Mouse (Mus musculus) MEL (cell line): ENCODE measurements around the gene Ddx42. TPM values are rescaled to one million over a fixed set of nuclear protein-coding genes. Genes with fewer than 3 reads are reported as not detected.

Experiments used
- DNase-seq: peaks from one replicate; pipeline ENCODE4 v3.0.0; 2011; ENCODE audit warnings: low read depth, low spot score
- H3K27ac ChIP-seq: 2 replicates; pipeline ENCODE4 v1.5.1; 2012; ENCODE audit warnings: low read depth, mild to moderate bottlenecking, control low read depth, low read length, moderate library complexity; ENCODE audit not compliant: control insufficient read depth
- H3K27me3 ChIP-seq, 2 experiments: fragments of 150-350 bp in 1 of 2; sonication (generic) in 1 of 2; 2 replicates each; pipeline ENCODE4 v1.6.1; 2012; ENCODE audit warnings: low read length in 2 of 2, mild to moderate bottlenecking in 2 of 2, improper control_type of control experiment in 1 of 2, moderate library complexity in 1 of 2; ENCODE audit not compliant: insufficient read depth in 2 of 2, control insufficient read depth in 1 of 2
- H3K36me3 ChIP-seq, 2 experiments: 2 replicates each; pipeline ENCODE4 v1.6.1; 2012 to 2014; ENCODE audit warnings: low read length in 2 of 2, improper control_type of control experiment in 1 of 2, inconsistent platforms in 1 of 2, mild to moderate bottlenecking in 1 of 2; ENCODE audit not compliant: insufficient read depth in 2 of 2, control insufficient read depth in 1 of 2
- H3K4me1 ChIP-seq, 2 experiments: fragments of 150-350 bp in 1 of 2; sonication (generic) in 1 of 2; 2 replicates each; pipeline ENCODE4 v1.6.1; 2012; ENCODE audit warnings: low read length in 2 of 2, improper control_type of control experiment in 1 of 2, mild to moderate bottlenecking in 1 of 2; ENCODE audit not compliant: insufficient read depth in 2 of 2, control insufficient read depth in 1 of 2
- H3K4me3 ChIP-seq, 2 experiments: fragments of 150-350 bp in 1 of 2; sonication (generic) in 1 of 2; 2 replicates each; pipeline ENCODE4 v1.5.1; 2012; ENCODE audit warnings: low read depth in 2 of 2, low read length in 2 of 2, mild to moderate bottlenecking in 2 of 2, moderate library complexity in 2 of 2, control low read depth in 1 of 2, improper control_type of control experiment in 1 of 2; ENCODE audit not compliant: control insufficient read depth in 1 of 2, insufficient read depth in 1 of 2
- H3K79me2 ChIP-seq: 2 replicates; pipeline ENCODE4 v1.6.1; 2012; ENCODE audit warnings: mild to moderate bottlenecking, low read length, moderate library complexity; ENCODE audit not compliant: control insufficient read depth, poor library complexity, insufficient read depth
- H3K9ac ChIP-seq: 2 replicates; pipeline ENCODE4 v1.6.1; 2012; ENCODE audit warnings: low read depth, mild to moderate bottlenecking, control low read depth, low read length, moderate library complexity; ENCODE audit not compliant: control insufficient read depth, poor library complexity, severe bottlenecking
- H3K9me3 ChIP-seq: fragments of 150-350 bp; sonication (generic); replicated peaks from 2 replicates; pipeline ENCODE4 v1.6.1; 2012; ENCODE audit warnings: mild to moderate bottlenecking, low read length, improper control_type of control experiment, moderate library complexity; ENCODE audit not compliant: insufficient read depth
- BHLHE40 ChIP-seq: IDR thresholded peaks from 2 replicates; pipeline ENCODE4 v1.6.1; 2012; ENCODE audit warnings: low read depth, mild to moderate bottlenecking, inconsistent platforms, low read length, improper control_type of control experiment, borderline replicate concordance
- E2F4 ChIP-seq: IDR thresholded peaks from 2 replicates; pipeline ENCODE4 v1.6.1; 2011; ENCODE audit warnings: low read depth, low read length, improper control_type of control experiment, borderline replicate concordance
- ELF1 ChIP-seq: IDR thresholded peaks from 2 replicates; pipeline ENCODE4 v1.6.1; 2014; ENCODE audit warnings: low read depth, mild to moderate bottlenecking, inconsistent platforms, low read length, improper control_type of control experiment, moderate library complexity
- ETS1 ChIP-seq: IDR thresholded peaks from 2 replicates; pipeline ENCODE4 v1.6.1; 2012; ENCODE audit warnings: low read depth, mild to moderate bottlenecking, inconsistent platforms, low read length, improper control_type of control experiment, moderate library complexity
- GABPA ChIP-seq: IDR thresholded peaks from 2 replicates; pipeline ENCODE4 v1.6.1; 2012; ENCODE audit warnings: low read depth, mild to moderate bottlenecking, inconsistent platforms, low read length, improper control_type of control experiment, moderate library complexity
- GATA1 ChIP-seq: IDR thresholded peaks from 2 replicates; pipeline ENCODE4 v1.6.1; 2011; ENCODE audit warnings: low read depth, low read length, improper control_type of control experiment
- HCFC1 ChIP-seq: IDR thresholded peaks from 2 replicates; pipeline ENCODE4 v1.6.1; 2012; ENCODE audit warnings: low read depth, mild to moderate bottlenecking, inconsistent platforms, low read length, improper control_type of control experiment, moderate library complexity
- JUND ChIP-seq: IDR thresholded peaks from 2 replicates; pipeline ENCODE4 v1.6.1; 2011; ENCODE audit warnings: low read depth, mild to moderate bottlenecking, improper control_type of control experiment, low read length
- KAT2A ChIP-seq: conservative IDR thresholded peaks from 2 replicates; pipeline ENCODE4 v1.6.1; 2012; ENCODE audit warnings: low read depth, low read length, improper control_type of control experiment, inconsistent platforms
- MAX ChIP-seq: IDR thresholded peaks from 2 replicates; pipeline ENCODE4 v1.6.1; 2011; ENCODE audit warnings: low read length, improper control_type of control experiment
- MEF2A ChIP-seq: IDR thresholded peaks from 2 replicates; pipeline ENCODE4 v1.6.1; 2014; ENCODE audit warnings: low read depth, mild to moderate bottlenecking, inconsistent platforms, low read length, improper control_type of control experiment; ENCODE audit not compliant: poor library complexity, insufficient replicate concordance, severe bottlenecking; ENCODE audit errors: extremely low read depth
- MXI1 ChIP-seq: IDR thresholded peaks from 2 replicates; pipeline ENCODE4 v1.6.1; 2011; ENCODE audit warnings: mild to moderate bottlenecking, low read depth, low read length, improper control_type of control experiment
- MYC ChIP-seq: IDR thresholded peaks from 2 replicates; pipeline ENCODE4 v1.6.1; 2011; ENCODE audit warnings: low read depth, mild to moderate bottlenecking, low read length, improper control_type of control experiment, moderate library complexity
- NELFE ChIP-seq: IDR thresholded peaks from 2 replicates; pipeline ENCODE4 v1.6.1; 2011; ENCODE audit warnings: low read depth, low read length, improper control_type of control experiment
- POLR2A ChIP-seq, 2 experiments: IDR thresholded peaks; 2 replicates each; pipeline ENCODE4 v1.6.1; 2011 to 2012; ENCODE audit warnings: low read length in 2 of 2, mild to moderate bottlenecking in 2 of 2, control low read depth in 1 of 2, improper control_type of control experiment in 1 of 2, low read depth in 1 of 2, moderate library complexity in 1 of 2; ENCODE audit not compliant: control insufficient read depth in 1 of 2, insufficient read depth in 1 of 2, poor library complexity in 1 of 2
- POLR2AphosphoS2 ChIP-seq: IDR thresholded peaks from 2 replicates; pipeline ENCODE4 v1.6.1; 2011; ENCODE audit warnings: low read length, improper control_type of control experiment
- RCOR1 ChIP-seq: IDR thresholded peaks from 2 replicates; pipeline ENCODE4 v1.6.1; 2012; ENCODE audit warnings: low read depth, mild to moderate bottlenecking, inconsistent platforms, low read length, improper control_type of control experiment
- SIN3A ChIP-seq: IDR thresholded peaks from 2 replicates; pipeline ENCODE4 v1.6.1; 2012; ENCODE audit warnings: low read length, improper control_type of control experiment, inconsistent platforms
- SMC3 ChIP-seq: IDR thresholded peaks from 2 replicates; pipeline ENCODE4 v1.6.1; 2011; ENCODE audit warnings: low read depth, low read length, improper control_type of control experiment
- TAL1 ChIP-seq: IDR thresholded peaks from 2 replicates; pipeline ENCODE4 v1.6.1; 2012; ENCODE audit warnings: mild to moderate bottlenecking, inconsistent platforms, low read length, moderate library complexity, mixed read lengths
- TBP ChIP-seq: IDR thresholded peaks from 2 replicates; pipeline ENCODE4 v1.8.0; 2011; ENCODE audit warnings: low read depth, low read length, improper control_type of control experiment
- TCF12 ChIP-seq: IDR thresholded peaks from 2 replicates; pipeline ENCODE4 v1.6.1; 2014; ENCODE audit warnings: low read depth, mild to moderate bottlenecking, inconsistent platforms, low read length, improper control_type of control experiment, moderate library complexity
- UBTF ChIP-seq: IDR thresholded peaks from 2 replicates; pipeline ENCODE4 v1.6.1; 2012; ENCODE audit warnings: low read depth, mild to moderate bottlenecking, inconsistent platforms, low read length, improper control_type of control experiment, moderate library complexity, borderline replicate concordance; ENCODE audit not compliant: insufficient read depth
- USF1 ChIP-seq: IDR thresholded peaks from 2 replicates; pipeline ENCODE4 v1.6.1; 2014; ENCODE audit warnings: low read depth, mild to moderate bottlenecking, inconsistent platforms, low read length, improper control_type of control experiment, moderate library complexity
- USF2 ChIP-seq, 2 experiments: IDR thresholded peaks; 2 replicates each; pipeline ENCODE4 v1.6.1; 2011 to 2012; ENCODE audit warnings: improper control_type of control experiment in 2 of 2, low read length in 2 of 2, borderline replicate concordance in 1 of 2, inconsistent platforms in 1 of 2, low read depth in 1 of 2, mild to moderate bottlenecking in 1 of 2; ENCODE audit not compliant: insufficient read depth in 1 of 2
- ZNF384 ChIP-seq: IDR thresholded peaks from 2 replicates; pipeline ENCODE4 v1.6.1; 2012; ENCODE audit warnings: low read depth, mild to moderate bottlenecking, inconsistent platforms, low read length, improper control_type of control experiment
- polyA plus RNA-seq, 2 experiments: library from polyadenylated mRNA; stranded (reverse) in 1 of 2; unstranded in 1 of 2; fragments of >175 nt in 1 of 2; fragments of >200 nt in 1 of 2; gene quantifications; 2 replicates each; pipeline versions ENCODE4 v1.2.1 to v1.2.4; 2012; ENCODE audit warnings: low replicate concordance in 2 of 2, low read depth in 1 of 2; ENCODE audit not compliant: insufficient read length in 2 of 2, insufficient read depth in 1 of 2, missing spikeins in 1 of 2
- total RNA-seq: library from RNA; depleted of rRNA; stranded (reverse); fragments of 300-350 nt; gene quantifications from 2 replicates; pipeline ENCODE4 v1.2.3, GENCODE M21; 2012

Ddx42 gene
- total and polyA plus RNA-seq, 3 experiments: 56.1 to 57.7 TPM; not detected in 1

DNA sequence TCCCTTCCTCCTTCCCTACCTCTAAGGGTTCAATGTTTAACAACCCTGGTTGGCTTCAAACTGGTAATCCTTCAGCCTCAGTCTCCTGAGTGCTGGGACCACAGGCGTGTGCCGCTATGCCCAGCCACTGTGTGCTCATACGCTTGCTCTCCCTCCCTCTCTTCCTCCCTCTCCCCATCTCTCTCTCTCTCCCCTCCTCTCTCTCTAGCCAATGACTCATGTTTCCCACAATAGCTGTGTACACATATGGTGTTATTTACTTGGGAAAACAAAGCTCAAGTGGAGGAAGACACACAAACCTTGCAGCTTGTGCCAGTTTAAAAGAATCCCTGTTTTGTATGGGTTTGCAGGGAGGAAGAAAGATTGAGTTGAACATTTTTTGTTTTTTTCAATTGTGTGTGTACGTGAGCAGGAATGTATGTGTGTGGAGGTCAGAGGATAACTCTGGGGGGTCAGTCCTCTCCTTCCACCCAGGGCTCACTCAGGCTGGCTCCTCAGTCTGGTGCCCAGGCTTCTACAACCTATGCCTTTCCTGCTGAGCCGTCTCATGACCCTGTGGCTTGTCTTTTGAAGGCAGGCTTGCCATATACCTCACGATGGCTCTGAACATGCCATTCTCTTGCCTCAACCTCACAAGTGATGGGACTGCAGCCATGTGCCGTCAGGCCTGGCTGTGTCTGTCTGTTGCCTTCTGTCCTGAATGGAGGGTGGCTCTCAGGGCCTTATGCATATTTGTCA lies 36.8 kb upstream of the Ddx42 start:
- DNase-seq: no peak
- H3K9ac ChIP-seq: no peak overlapping the region
- TF ChIP-seq TAL1 (no peak), POLR2A (IDR thresholded peaks at IDR 0.05; ENCODE audit: control insufficient read depth in 1 of 2, insufficient read depth in 1 of 2, low read depth in 1 of 2, low read length in 2 of 2, poor library complexity in 1 of 2) (no peak), USF1 (no peak), SIN3A (no peak), ETS1 (no peak), MYC (no peak), GABPA (no peak), MAX (no peak), MEF2A (no peak), TCF12 (no peak), HCFC1 (no peak), BHLHE40 (no peak), POLR2AphosphoS2 (no peak), MXI1 (no peak), JUND (no peak), SMC3 (no peak), USF2 (IDR thresholded peaks at IDR 0.05; ENCODE audit: borderline replicate concordance in 1 of 2, insufficient read depth in 1 of 2, low read depth in 1 of 2, low read length in 2 of 2) (no peak), ELF1 (no peak), UBTF (no peak)
- TF ChIP-seq, all 39 proteins: peak for 0
- peaks cover 22 to 37% of the 10 kb centered on the region in 2 experiments for H3K4me1 ChIP-seq
- no peaks in the 10 kb centered on the region for H3K79me2 ChIP-seq
- no peaks in the 10 kb centered on the region for H3K9me3 ChIP-seq
- H3K36me3 ChIP-seq: peaks cover 1 to 36% of the 10 kb centered on the region in 2 experiments; a peak in 3 of 4 replicates
- H3K27ac ChIP-seq: no peak overlapping the region
- H3K27me3 ChIP-seq: no peaks in the 10 kb centered on the region
- no peak overlapping the region for H3K4me3 ChIP-seq

DNA sequence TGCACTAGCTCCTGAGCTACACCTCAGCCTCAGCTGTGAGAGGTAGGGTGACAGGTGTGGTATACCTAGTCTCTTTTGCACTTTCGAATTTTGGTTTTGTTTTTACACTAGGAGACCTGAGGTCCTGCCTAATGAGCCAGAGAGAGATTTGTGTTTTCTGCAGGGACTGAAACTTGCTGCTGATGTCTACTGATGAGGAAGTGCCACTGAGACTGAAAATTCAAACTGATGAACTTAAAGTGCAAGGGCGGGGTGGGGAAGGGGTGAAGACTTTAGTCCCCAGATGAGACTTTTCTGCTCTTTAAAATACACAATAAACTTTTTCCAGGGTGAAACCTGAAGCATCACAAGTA lies 36.3 kb upstream of the Ddx42 start:
- H3K36me3 ChIP-seq: peaks cover 2 to 36% of the 10 kb centered on the region in 2 experiments; a peak in 3 of 4 replicates

More for the DNA sequence above, 36.3 kb upstream of the Ddx42 start:
- no peak overlapping the region for H3K9ac ChIP-seq
- H3K27ac ChIP-seq: no peak overlapping the region
- TF ChIP-seq MEF2A (no peak), KAT2A (no peak), USF2 (IDR thresholded peaks at IDR 0.05; ENCODE audit: borderline replicate concordance in 1 of 2, insufficient read depth in 1 of 2, low read depth in 1 of 2, low read length in 2 of 2) (no peak), RCOR1 (no peak), TBP (no peak), GABPA (no peak), NELFE (no peak), JUND (no peak), POLR2A (IDR thresholded peaks at IDR 0.05; ENCODE audit: control insufficient read depth in 1 of 2, insufficient read depth in 1 of 2, low read depth in 1 of 2, low read length in 2 of 2, poor library complexity in 1 of 2) (no peak), ETS1 (no peak), SIN3A (no peak), ELF1 (no peak), GATA1 (no peak), E2F4 (no peak), BHLHE40 (no peak), TAL1 (no peak), ZNF384 (no peak)
- no peak for DNase-seq
- peaks cover 22 to 37% of the 10 kb centered on the region in 2 experiments for H3K4me1 ChIP-seq
- H3K4me3 ChIP-seq: no peak overlapping the region
- no peaks in the 10 kb centered on the region for H3K9me3 ChIP-seq
- no peaks in the 10 kb centered on the region for H3K79me2 ChIP-seq
- no peaks in the 10 kb centered on the region for H3K27me3 ChIP-seq
